Mouse (Mus musculus): ENCODE data around the gene Ppp1r35.

DNA sequence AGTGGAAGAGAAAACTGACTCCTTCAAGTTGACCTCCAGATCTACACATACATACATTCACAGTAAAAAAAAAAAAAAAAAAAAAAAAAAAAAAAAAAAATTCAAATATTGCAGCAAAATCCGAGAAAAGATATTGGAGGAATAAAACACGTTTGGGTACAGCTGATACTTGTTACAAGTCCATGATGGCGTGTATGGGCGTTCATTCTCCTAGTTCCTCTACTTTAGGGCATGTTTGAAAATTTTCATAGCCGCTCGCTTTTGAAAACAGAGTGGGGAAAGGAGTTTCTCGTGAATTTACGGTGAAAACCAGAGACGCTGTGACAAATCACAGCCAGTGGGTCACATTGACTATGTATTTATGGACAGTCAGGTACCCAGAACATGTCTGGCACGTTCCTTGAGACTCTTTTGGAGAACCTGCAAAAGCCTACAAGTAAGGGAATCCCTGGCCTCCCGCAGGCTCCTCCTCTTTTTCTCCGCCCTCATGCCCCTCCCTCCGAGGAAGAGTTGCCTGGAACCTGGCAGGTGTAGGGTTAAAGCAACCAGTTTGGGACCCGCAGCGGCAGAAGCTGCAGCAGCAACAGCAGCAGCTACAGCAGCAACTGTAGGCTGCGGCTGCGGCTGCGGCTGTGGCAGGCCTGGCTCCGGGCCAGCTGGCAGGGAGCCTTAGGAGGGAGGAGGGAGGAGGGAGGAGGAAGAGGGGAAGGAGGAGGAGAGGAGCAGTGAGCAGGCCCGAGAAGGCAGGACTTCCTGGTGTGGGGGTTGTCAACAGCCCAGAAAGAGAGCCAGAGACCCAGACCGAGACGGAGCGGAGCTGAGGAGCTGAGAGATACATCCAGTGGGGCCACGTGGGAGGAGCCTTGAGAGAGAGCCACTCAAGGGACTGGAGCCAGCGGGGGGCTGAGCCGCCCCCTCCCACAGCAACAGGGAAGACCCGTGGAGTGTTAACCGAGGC, 33.2 kb upstream of the Ppp1r35 start, which contains the start of gene Tsc22d4:
- TF ChIP-seq CTCF (IDR thresholded peaks at IDR 0.05; ENCODE audit: low read depth) = peak; percentile 25; the same call in 1 of the 2 replicates
- peak; percentile 26 for TF ChIP-seq EP300 (optimal IDR thresholded peaks at IDR 0.05)
